Mouse (Mus musculus) liver, adult 2 months (tissue): Measurements from ENCODE around the gene Raf1. TPM values are rescaled to one million over a fixed set of nuclear protein-coding genes. Genes with fewer than 3 reads are reported as not detected.

ENCODE experiments used
- DNase-seq: peaks from one replicate; pipeline ENCODE4 v3.0.0-alpha.2; 2011; ENCODE audit warnings: low read depth, low spot score; ENCODE audit errors: extremely low read depth
- H3K27ac ChIP-seq: fragments of 200-500 bp; replicated peaks from 2 replicates; pipeline ENCODE4 v1.5.1; 2012; ENCODE audit warnings: low read depth, mild to moderate bottlenecking, control low read depth, inconsistent platforms, low read length; ENCODE audit not compliant: insufficient read depth
- H3K27me3 ChIP-seq: fragments of 200-500 bp; 2 replicates; pipeline ENCODE4 v1.6.1; 2012; ENCODE audit warnings: mild to moderate bottlenecking, moderate library complexity, low read length, inconsistent platforms; ENCODE audit not compliant: control insufficient read depth, insufficient read depth
- H3K36me3 ChIP-seq: fragments of 200-500 bp; 2 replicates; pipeline ENCODE4 v1.6.1; 2012; ENCODE audit warnings: low read length, inconsistent platforms; ENCODE audit not compliant: control insufficient read depth, insufficient read depth
- H3K4me1 ChIP-seq: fragments of 200-500 bp; 2 replicates; pipeline ENCODE4 v1.6.1; 2011; ENCODE audit warnings: low read length; ENCODE audit not compliant: control insufficient read depth, insufficient read depth
- H3K4me3 ChIP-seq: fragments of 200-500 bp; 2 replicates; pipeline ENCODE4 v1.5.1; 2011; ENCODE audit warnings: low read depth, mild to moderate bottlenecking, control low read depth, low read length, moderate library complexity; ENCODE audit not compliant: insufficient read depth
- H3K79me2 ChIP-seq: fragments of 200-500 bp; 2 replicates; pipeline ENCODE4 v1.6.1; 2012; ENCODE audit warnings: inconsistent platforms, mild to moderate bottlenecking, low read length, moderate library complexity; ENCODE audit not compliant: control insufficient read depth, insufficient read depth
- H3K9ac ChIP-seq: fragments of 200-500 bp; 2 replicates; pipeline ENCODE4 v1.6.1; 2012; ENCODE audit warnings: low read depth, mild to moderate bottlenecking, control low read depth, inconsistent platforms, low read length
- CTCF ChIP-seq: fragments of 200-500 bp; IDR thresholded peaks from 2 replicates; pipeline ENCODE4 v1.5.1; 2011; ENCODE audit warnings: low read depth, low read length, control low read depth
- POLR2A ChIP-seq: fragments of 200-500 bp; IDR thresholded peaks from 2 replicates; pipeline ENCODE4 v1.6.1; 2011; ENCODE audit warnings: low read length, control low read depth; ENCODE audit not compliant: insufficient read depth; ENCODE audit errors: extremely low read depth
- WGBS: fragments of 180-500 bp; shearing (Covaris S2); methylation state at CpG from one replicate; pipeline ENCODE4 v1.1.7; 2018; 5-methylcytosine and 5-hydroxymethylcytosine counted together
- polyA plus RNA-seq: library from polyadenylated mRNA; depleted of rRNA; stranded (reverse); fragments of >200 nt; gene quantifications from 2 replicates; pipeline ENCODE4 v1.2.3, GENCODE M21; 2012
- total RNA-seq: library from RNA; depleted of rRNA; stranded (reverse); fragments of >200 nt; gene quantifications from 2 replicates; pipeline ENCODE4 v1.2.3, GENCODE M21; 2014

Raf1 gene
- total and polyA plus RNA-seq, 2 experiments = 71.0 to 129 TPM

DNA sequence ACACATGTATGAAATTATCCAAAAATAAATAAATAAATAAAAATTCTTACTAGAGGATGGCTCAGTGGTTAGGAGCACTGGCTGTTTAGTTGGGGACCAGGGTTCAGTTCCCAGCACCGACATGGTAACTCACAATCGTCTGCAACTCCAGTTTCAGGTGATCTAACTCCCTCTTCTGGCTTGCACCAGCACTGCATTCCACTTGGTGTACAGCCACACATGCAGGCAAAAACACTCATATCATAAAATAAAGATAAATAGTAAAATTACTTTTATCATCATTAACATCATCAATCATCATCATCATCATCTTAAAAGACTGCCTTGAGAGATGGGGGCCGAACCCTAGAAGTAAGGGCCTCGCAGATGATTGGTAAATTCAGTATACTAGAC is 75.1 kb downstream of the Raf1 start:
- 70% methylated on average over 4 of the region's 4 CpGs for WGBS
- Histone ChIP-seq H3K9ac (no peak overlapping the region), H3K4me3 (no peak overlapping the region), H3K4me1 (peaks cover 3% of the 10 kb centered on the region), H3K27me3 (no peaks in the 10 kb centered on the region), H3K79me2 (peaks cover 19% of the 10 kb centered on the region), H3K36me3 (no peaks in the 10 kb centered on the region), H3K27ac (no peak overlapping the region)
- TF ChIP-seq POLR2A (no peak), CTCF (no peak)
- DNase-seq = no peak

- peaks cover 8% of the 10 kb centered on the region for H3K4me1 ChIP-seq
- WGBS = 76% methylated on average over 3 of the region's 3 CpGs
- no peak for TF ChIP-seq CTCF
- no peak for TF ChIP-seq POLR2A
- no peaks in the 10 kb centered on the region for H3K27me3 ChIP-seq
- H3K27ac ChIP-seq = no peak overlapping the region
- no peak overlapping the region for H3K4me3 ChIP-seq
- no peaks in the 10 kb centered on the region for H3K36me3 ChIP-seq
- no peaks in the 10 kb centered on the region for H3K79me2 ChIP-seq
- no peak for DNase-seq
- no peak overlapping the region for H3K9ac ChIP-seq
Measured at GRCm38 (mm10) chr6:115595667-115596066, 80.8 kb downstream of the Raf1 start.

DNA sequence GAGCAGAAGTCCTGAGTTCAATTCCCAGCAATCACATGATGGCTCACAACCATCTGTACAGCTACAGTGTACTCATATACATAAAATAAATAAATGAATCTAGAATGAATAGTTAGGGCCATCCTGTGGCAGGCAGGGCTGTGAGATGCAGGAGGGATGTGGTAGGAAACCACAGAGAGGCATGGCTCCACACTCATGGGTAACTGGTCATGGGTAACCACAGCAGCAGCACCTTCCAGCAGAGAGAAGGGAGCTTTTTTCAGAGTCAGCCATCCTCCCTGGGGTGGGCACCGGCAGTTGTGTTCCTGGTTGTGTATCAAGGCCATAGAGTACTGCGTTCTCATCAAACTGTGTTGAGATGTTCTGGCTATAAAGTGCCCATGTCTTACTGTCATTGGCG is 82.0 kb downstream of the Raf1 start:
- Histone ChIP-seq H3K9ac (no peak overlapping the region), H3K4me1 (peaks cover 8% of the 10 kb centered on the region), H3K79me2 (no peaks in the 10 kb centered on the region), H3K27ac (no peak overlapping the region), H3K4me3 (no peak overlapping the region), H3K27me3 (no peaks in the 10 kb centered on the region), H3K36me3 (no peaks in the 10 kb centered on the region)
- TF ChIP-seq POLR2A (no peak), CTCF (no peak)
- WGBS = 83% methylated on average over 3 of the region's 3 CpGs
- DNase-seq = no peak

GRCm38 (mm10) chr6:115593252-115593651 is 83.2 kb downstream of the Raf1 start:
- WGBS = 79% methylated on average over 4 of the region's 4 CpGs
- no peak overlapping the region for H3K9ac ChIP-seq
- no peak for DNase-seq
- H3K36me3 ChIP-seq = no peaks in the 10 kb centered on the region
- H3K4me3 ChIP-seq = no peak overlapping the region
- H3K27me3 ChIP-seq = no peaks in the 10 kb centered on the region
- H3K79me2 ChIP-seq = no peaks in the 10 kb centered on the region; the same call in 1 of the 2 replicates
- no peak for TF ChIP-seq POLR2A
- no peak for TF ChIP-seq CTCF
- no peak overlapping the region for H3K27ac ChIP-seq
- H3K4me1 ChIP-seq = peaks cover 8% of the 10 kb centered on the region

DNA sequence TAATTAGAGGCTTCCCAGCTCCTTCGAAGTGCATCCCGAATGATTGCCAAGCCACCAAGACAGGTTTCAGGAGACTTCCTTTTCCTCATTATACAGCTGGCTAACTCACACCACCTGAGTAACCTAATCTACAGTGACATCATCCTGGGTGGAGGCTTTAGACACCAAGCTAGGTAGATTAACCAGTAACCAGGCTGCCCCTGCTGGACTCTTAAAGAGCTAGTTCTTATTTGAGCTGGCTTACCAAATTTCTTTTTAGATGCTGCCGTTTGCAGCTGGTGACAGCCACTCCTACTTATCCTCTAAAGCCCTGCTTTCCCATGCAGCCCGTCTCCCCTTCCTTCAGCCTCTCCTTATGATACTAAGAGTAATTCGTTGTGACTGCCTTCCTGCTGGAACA is 84.0 kb downstream of the Raf1 start, which contains the start of gene Mkrn2os:
TSS of gene Mkrn2os (minus strand) at position 119 of the 400 bp plus-strand sequence.
- no peaks in the 10 kb centered on the region for H3K27me3 ChIP-seq
- peak within 1 kb of the TSS; percentile 57 for H3K4me3 ChIP-seq
- TF ChIP-seq CTCF (no peak), POLR2A (no peak)
- peak within 1 kb of the TSS; percentile 66 for H3K9ac ChIP-seq
- peak within 1 kb of the TSS; percentile 72 for H3K27ac ChIP-seq
- H3K4me1 ChIP-seq = peaks cover 8% of the 10 kb centered on the region
- WGBS = 22% methylated on average over 5 of the region's 5 CpGs
- DNase-seq = peak; percentile 93
- H3K79me2 ChIP-seq = no peaks in the 10 kb centered on the region; the same call in 1 of the 2 replicates
- no peaks in the 10 kb centered on the region for H3K36me3 ChIP-seq

GRCm38 (mm10) chr6:115591692-115592359 is 84.6 kb downstream of the Raf1 start:
- peak overlapping the region; percentile 66 for H3K9ac ChIP-seq
- peak; percentile 69 for DNase-seq
- peak overlapping the region; percentile 72 for H3K27ac ChIP-seq
- no peaks in the 10 kb centered on the region; the same call in 1 of the 2 replicates for H3K79me2 ChIP-seq
- no peaks in the 10 kb centered on the region for H3K36me3 ChIP-seq
- H3K4me1 ChIP-seq = peaks cover 8% of the 10 kb centered on the region
- peak overlapping the region; percentile 57 for H3K4me3 ChIP-seq
- no peaks in the 10 kb centered on the region for H3K27me3 ChIP-seq
- 33% methylated on average over 19 of the region's 19 CpGs for WGBS
- TF ChIP-seq POLR2A (no peak), CTCF (no peak)
